Mouse (Mus musculus) MEL-GATA-1-ER (cell line): Measurements from ENCODE around the gene Hfm1.

ENCODE experiments used
- DNase-seq: peaks from one replicate; pipeline ENCODE4 v3.0.0-alpha.2; 2012; ENCODE audit warnings: low read depth; ENCODE audit errors: extremely low read depth

The Hfm1 gene

GRCm38 (mm10) chr5:106925488-106926368 is at the start of gene Hfm1:
Gene Hfm1, minus strand, starts transcription at chr5:106926321.
- no peak for DNase-seq

GRCm38 (mm10) chr5:106973883-106974282 is 47.8 kb upstream of the Hfm1 start:
- DNase-seq = no peak

GRCm38 (mm10) chr5:106967578-106967977 is 41.5 kb upstream of the Hfm1 start:
- no peak for DNase-seq

GRCm38 (mm10) chr5:106966443-106966842 is 40.3 kb upstream of the Hfm1 start:
- DNase-seq = no peak

- DNase-seq = peak; percentile 33
Measured at GRCm38 (mm10) chr5:106964513-106965014, 38.4 kb upstream of the Hfm1 start.

- peak; percentile 72 for DNase-seq
Measured at GRCm38 (mm10) chr5:106963584-106964512, 37.7 kb upstream of the Hfm1 start, which contains the start of gene Cdc7. Gene Cdc7, plus strand, starts transcription at chr5:106964322.

- DNase-seq = no peak
Measured at GRCm38 (mm10) chr5:106960451-106960850, 34.3 kb upstream of the Hfm1 start.

GRCm38 (mm10) chr5:106959031-106959430 is 32.9 kb upstream of the Hfm1 start:
- DNase-seq = no peak

GRCm38 (mm10) chr5:106956467-106956866 is 30.3 kb upstream of the Hfm1 start:
- no peak for DNase-seq

- DNase-seq = no peak
Measured at GRCm38 (mm10) chr5:106948683-106949082, 22.6 kb upstream of the Hfm1 start.

- DNase-seq = no peak
Measured at GRCm38 (mm10) chr5:106946342-106946741, 20.2 kb upstream of the Hfm1 start.

- no peak for DNase-seq
Measured at GRCm38 (mm10) chr5:106927996-106928395, 1.9 kb upstream of the Hfm1 start.

GRCm38 (mm10) chr5:106926369-106926686 is 207 bp upstream of the Hfm1 start:
- DNase-seq = no peak

GRCm38 (mm10) chr5:106919315-106919714 is 6.8 kb downstream of the Hfm1 start:
- DNase-seq = no peak

- no peak for DNase-seq
Measured at GRCm38 (mm10) chr5:106896879-106897278, 29.2 kb downstream of the Hfm1 start.

- no peak for DNase-seq
Measured at GRCm38 (mm10) chr5:106891773-106892172, 34.3 kb downstream of the Hfm1 start.

- DNase-seq = no peak
Measured at GRCm38 (mm10) chr5:106887303-106888071, 38.6 kb downstream of the Hfm1 start.

GRCm38 (mm10) chr5:106885517-106885916 is 40.6 kb downstream of the Hfm1 start:
- no peak for DNase-seq

GRCm38 (mm10) chr5:106876438-106876837 is 49.7 kb downstream of the Hfm1 start:
- DNase-seq = no peak

GRCm38 (mm10) chr5:106860415-106860814 is 65.7 kb downstream of the Hfm1 start:
- DNase-seq = peak; percentile 30

- peak; percentile 10 for DNase-seq
Measured at GRCm38 (mm10) chr5:106853284-106853683, 72.8 kb downstream of the Hfm1 start.
